Mouse (Mus musculus) hindbrain, embryonic 16.5 days (tissue): ENCODE data around the gene Bak1. TPM values are rescaled to one million over a fixed set of nuclear protein-coding genes. Genes with fewer than 3 reads are reported as not detected.

Source experiments
- ATAC-seq: fragments of 200-750 bp; cut with Nextera tagmentation; 2 replicates; pipeline ENCODE4 v1.8.0; 2017; ENCODE audit warnings: moderate TSS enrichment, moderate library complexity
- H3K27ac ChIP-seq: fragments of 300-500 bp; sonication (generic); 2 replicates; pipeline ENCODE4 v1.5.1; 2014; ENCODE audit warnings: low read depth, mild to moderate bottlenecking, control low read depth, low read length, moderate library complexity
- H3K27me3 ChIP-seq: fragments of 300-500 bp; sonication (generic); replicated peaks from 2 replicates; pipeline ENCODE4 v1.6.1; 2014; ENCODE audit warnings: low read length; ENCODE audit not compliant: control insufficient read depth, insufficient read depth
- H3K36me3 ChIP-seq: fragments of 300-500 bp; sonication (generic); 2 replicates; pipeline ENCODE4 v1.6.1; 2014; ENCODE audit warnings: mild to moderate bottlenecking, low read length, moderate library complexity, mixed read lengths; ENCODE audit not compliant: control insufficient read depth, insufficient read depth
- H3K4me1 ChIP-seq: fragments of 300-500 bp; sonication (generic); 2 replicates; pipeline ENCODE4 v1.6.1; 2014; ENCODE audit warnings: low read depth, low read length; ENCODE audit not compliant: control insufficient read depth, insufficient read depth
- H3K4me2 ChIP-seq: fragments of 300-500 bp; sonication (generic); 2 replicates; pipeline ENCODE4 v1.6.1; 2014; ENCODE audit warnings: mild to moderate bottlenecking, low read length, control low read depth, moderate library complexity
- H3K4me3 ChIP-seq: fragments of 300-500 bp; sonication (generic); 2 replicates; pipeline ENCODE4 v1.5.1; 2014; ENCODE audit warnings: mild to moderate bottlenecking, low read length, control low read depth, moderate library complexity
- H3K9ac ChIP-seq: fragments of 300-500 bp; sonication (generic); 2 replicates; pipeline ENCODE4 v1.6.1; 2014; ENCODE audit warnings: low read depth, mild to moderate bottlenecking, control low read depth, low read length, moderate library complexity
- H3K9me3 ChIP-seq: fragments of 300-500 bp; sonication (generic); 2 replicates; pipeline ENCODE4 v1.6.1; 2014; ENCODE audit warnings: mild to moderate bottlenecking, low read length, moderate library complexity; ENCODE audit not compliant: control insufficient read depth
- WGBS: fragments of 180-500 bp; shearing (Covaris S2); extraction: QIAGEN DNeasy Blood & Tissue Kit; methylation state at CpG from one replicate; pipeline ENCODE4 v1.1.7; 2014; 5-methylcytosine and 5-hydroxymethylcytosine counted together
- polyA plus RNA-seq: library from polyadenylated mRNA; unstranded; fragments of >200 nt; fragmentation: Nextera tagmentation; extraction: Ambion mirVana; gene quantifications from 2 replicates; pipeline ENCODE4 v1.2.1, GENCODE M21; 2015

Bak1 gene
- polyA plus RNA-seq, 1 experiment from 2014 or later: 4.1 TPM

DNA sequence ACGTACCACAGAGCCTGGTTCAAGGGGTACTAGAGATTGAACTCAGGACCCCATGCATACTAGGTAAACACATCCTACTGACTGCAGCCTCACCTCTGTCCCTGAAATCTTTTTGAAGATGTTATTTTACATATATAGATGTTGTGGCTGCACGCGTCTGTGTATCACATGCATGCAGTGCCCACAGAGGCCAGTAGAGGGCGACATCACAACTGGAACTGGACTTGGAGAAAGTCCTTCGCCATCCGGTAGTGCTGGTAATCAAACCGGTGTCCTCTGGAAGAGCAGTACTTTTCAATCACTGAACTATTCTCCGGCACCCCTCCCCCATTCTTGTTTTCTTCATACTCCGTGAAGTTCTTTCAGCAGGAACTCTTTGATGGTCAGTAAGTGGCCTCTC lies 24.4 kb downstream of the Bak1 start:
- WGBS: 36% methylated on average over 9 of the region's 9 CpGs
- no peak for ATAC-seq
- no peaks in the 10 kb centered on the region for H3K9me3 ChIP-seq
- H3K9ac ChIP-seq: no peak overlapping the region
- no peak overlapping the region for H3K4me2 ChIP-seq
- no peak overlapping the region for H3K27ac ChIP-seq
- no peaks in the 10 kb centered on the region for H3K4me1 ChIP-seq
- H3K36me3 ChIP-seq: no peaks in the 10 kb centered on the region
- H3K27me3 ChIP-seq: no peaks in the 10 kb centered on the region
- H3K4me3 ChIP-seq: no peak overlapping the region

GRCm38 (mm10) chr17:27001889-27002288 lies 26.9 kb downstream of the Bak1 start:
- no peak overlapping the region for H3K9ac ChIP-seq

GRCm38 (mm10) chr17:27001151-27001550 lies 27.7 kb downstream of the Bak1 start:
- Histone ChIP-seq H3K4me1 (no peaks in the 10 kb centered on the region), H3K9me3 (no peaks in the 10 kb centered on the region), H3K9ac (no peak overlapping the region), H3K27ac (no peak overlapping the region), H3K36me3 (no peaks in the 10 kb centered on the region), H3K4me2 (no peak overlapping the region), H3K4me3 (no peak overlapping the region), H3K27me3 (no peaks in the 10 kb centered on the region)
- WGBS: 73% methylated on average over 7 of the region's 7 CpGs
- no peak for ATAC-seq

More at GRCm38 (mm10) chr17:27001889-27002288, 26.9 kb downstream of the Bak1 start:
- Histone ChIP-seq H3K4me2 (no peak overlapping the region), H3K36me3 (no peaks in the 10 kb centered on the region), H3K27me3 (no peaks in the 10 kb centered on the region), H3K4me1 (no peaks in the 10 kb centered on the region), H3K9me3 (no peaks in the 10 kb centered on the region), H3K27ac (no peak overlapping the region), H3K4me3 (no peak overlapping the region)
- 36% methylated on average over 6 of the region's 6 CpGs for WGBS
- ATAC-seq: no peak

GRCm38 (mm10) chr17:26999996-27000395 lies 28.8 kb downstream of the Bak1 start:
- Histone ChIP-seq H3K27ac (no peak overlapping the region), H3K4me2 (no peak overlapping the region), H3K9me3 (no peaks in the 10 kb centered on the region), H3K27me3 (no peaks in the 10 kb centered on the region), H3K4me1 (no peaks in the 10 kb centered on the region), H3K36me3 (no peaks in the 10 kb centered on the region), H3K4me3 (no peak overlapping the region), H3K9ac (no peak overlapping the region)
- 0 out of 2 replicates have a peak, but pooled peaks have one; percentile 27 for ATAC-seq
- WGBS: 79% methylated on average over 12 of the region's 12 CpGs

DNA sequence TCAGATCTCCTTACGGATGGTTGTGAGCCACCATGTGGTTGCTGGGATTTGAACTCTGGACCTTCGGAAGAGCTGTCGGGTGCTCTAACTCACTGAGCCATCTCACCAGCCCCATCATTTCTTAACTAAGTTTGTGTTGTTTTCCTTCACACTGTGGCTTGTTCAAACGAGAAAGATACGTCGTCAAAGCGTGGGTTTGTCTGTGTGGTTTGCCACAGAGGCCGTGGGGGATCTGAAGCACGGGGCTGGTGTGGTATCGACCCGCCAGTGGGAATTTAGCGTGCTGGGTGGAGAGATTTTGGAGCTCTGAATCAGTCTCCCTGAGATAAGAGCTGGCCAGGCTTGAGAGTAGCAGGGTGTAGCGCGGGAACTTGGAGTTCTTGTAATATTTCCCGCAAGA lies 30.5 kb downstream of the Bak1 start:
- no peak overlapping the region for H3K4me2 ChIP-seq
- WGBS: 97% methylated on average over 15 of the region's 15 CpGs
- no peaks in the 10 kb centered on the region for H3K4me1 ChIP-seq
- no peaks in the 10 kb centered on the region for H3K9me3 ChIP-seq
- no peak overlapping the region for H3K9ac ChIP-seq
- ATAC-seq: no peak
- no peaks in the 10 kb centered on the region for H3K27me3 ChIP-seq
- H3K36me3 ChIP-seq: no peaks in the 10 kb centered on the region
- H3K4me3 ChIP-seq: no peak overlapping the region
- H3K27ac ChIP-seq: no peak overlapping the region

GRCm38 (mm10) chr17:26997661-26998060 lies 31.1 kb downstream of the Bak1 start:
- Histone ChIP-seq H3K4me2 (no peak overlapping the region), H3K36me3 (no peaks in the 10 kb centered on the region), H3K4me3 (no peak overlapping the region), H3K27me3 (no peaks in the 10 kb centered on the region), H3K9ac (no peak overlapping the region), H3K9me3 (no peaks in the 10 kb centered on the region), H3K4me1 (no peaks in the 10 kb centered on the region), H3K27ac (no peak overlapping the region)
- ATAC-seq: no peak
- WGBS: 86% methylated on average over 4 of the region's 4 CpGs

GRCm38 (mm10) chr17:26995562-26995961 lies 33.2 kb downstream of the Bak1 start:
- no peak for ATAC-seq
- Histone ChIP-seq H3K27me3 (no peaks in the 10 kb centered on the region), H3K9me3 (no peaks in the 10 kb centered on the region), H3K4me1 (no peaks in the 10 kb centered on the region), H3K27ac (no peak overlapping the region), H3K36me3 (no peaks in the 10 kb centered on the region), H3K4me3 (no peak overlapping the region), H3K9ac (no peak overlapping the region), H3K4me2 (no peak overlapping the region)
- WGBS: 83% methylated on average over 8 of the region's 8 CpGs

- H3K9ac ChIP-seq: no peak overlapping the region
These were observed 33.8 kb downstream of the Bak1 start for GRCm38 (mm10) chr17:26995006-26995405.

GRCm38 (mm10) chr17:26994410-26994809 lies 34.4 kb downstream of the Bak1 start:
- 70% methylated on average over 14 of the region's 14 CpGs for WGBS

More at GRCm38 (mm10) chr17:26995006-26995405, 33.8 kb downstream of the Bak1 start:
- Histone ChIP-seq H3K36me3 (no peaks in the 10 kb centered on the region), H3K27me3 (no peaks in the 10 kb centered on the region), H3K4me2 (no peak overlapping the region), H3K27ac (no peak overlapping the region), H3K4me1 (no peaks in the 10 kb centered on the region), H3K9me3 (no peaks in the 10 kb centered on the region), H3K4me3 (no peak overlapping the region)
- no peak for ATAC-seq
- WGBS: 89% methylated on average over 6 of the region's 6 CpGs

GRCm38 (mm10) chr17:26990521-26990920 lies 38.3 kb downstream of the Bak1 start:
- Histone ChIP-seq H3K4me2 (no peak overlapping the region), H3K9ac (no peak overlapping the region), H3K27ac (no peak overlapping the region), H3K4me3 (no peak overlapping the region), H3K36me3 (no peaks in the 10 kb centered on the region), H3K4me1 (no peaks in the 10 kb centered on the region), H3K27me3 (no peaks in the 10 kb centered on the region), H3K9me3 (no peaks in the 10 kb centered on the region)
- no peak for ATAC-seq

More at GRCm38 (mm10) chr17:26994410-26994809, 34.4 kb downstream of the Bak1 start:
- no peak overlapping the region for H3K9ac ChIP-seq
- H3K4me3 ChIP-seq: no peak overlapping the region
- H3K27ac ChIP-seq: no peak overlapping the region
- no peaks in the 10 kb centered on the region for H3K4me1 ChIP-seq
- no peaks in the 10 kb centered on the region for H3K9me3 ChIP-seq
- H3K27me3 ChIP-seq: no peaks in the 10 kb centered on the region
- H3K4me2 ChIP-seq: no peak overlapping the region
- H3K36me3 ChIP-seq: no peaks in the 10 kb centered on the region
- ATAC-seq: no peak
